ENCODE assay signal across 9 mouse cellular contexts in genomic region chr16:31606389-31607177, GRCm38 (mm10). TPM values are rescaled to one million over a fixed set of nuclear protein-coding genes. Genes with fewer than 3 reads are reported as not detected.
DNase-seq lines count a peak whose midpoint lies in the region; ATAC-seq lines count a peak whose summit lies in the region.
"Had no signal": no experiment of that assay in that cellular context is flagged by ENCODE, and none has a peak within 500 bp of the region (broad histone marks: within the 10 kb centered on the region; RNA-seq: fewer than 3 reads in every experiment).

No protein-coding gene starts in this region.

- no peaks in the 10 kb centered on the region for H3K36me3 ChIP-seq in forebrain, embryonic 10.5 days (replicated peaks)
- H3K36me3 ChIP-seq in forebrain, embryonic 16.5 days (ENCODE audit: control insufficient read depth, insufficient read depth): no peaks in the 10 kb centered on the region
- no peaks in the 10 kb centered on the region for H3K36me3 ChIP-seq in embryonic facial prominence, embryonic 10.5 days (replicated peaks)
- no peaks in the 10 kb centered on the region for H3K36me3 ChIP-seq in heart, embryonic 12.5 days
- H3K36me3 ChIP-seq in liver, embryonic 16.5 days (ENCODE audit: control insufficient read depth, insufficient read depth): no peaks in the 10 kb centered on the region

- no peaks in the 10 kb centered on the region for H3K9me3 ChIP-seq in forebrain, embryonic 10.5 days
- no peaks in the 10 kb centered on the region for H3K9me3 ChIP-seq in forebrain, embryonic 16.5 days (ENCODE audit: control insufficient read depth, low read length)
- no peaks in the 10 kb centered on the region for H3K9me3 ChIP-seq in embryonic facial prominence, embryonic 10.5 days
- no peaks in the 10 kb centered on the region for H3K9me3 ChIP-seq in heart, embryonic 12.5 days (replicated peaks)
- no peaks in the 10 kb centered on the region for H3K9me3 ChIP-seq in liver, embryonic 16.5 days (replicated peaks; ENCODE audit: control insufficient read depth, low read length)

- H3K9ac ChIP-seq in forebrain, embryonic 16.5 days (replicated peaks; ENCODE audit: low read depth, low read length): no peak overlapping the region
- no peak overlapping the region for H3K9ac ChIP-seq in heart, embryonic 12.5 days
- no peak overlapping the region; the same call in 1 of the 2 replicates for H3K9ac ChIP-seq in liver, embryonic 16.5 days (ENCODE audit: low read depth, low read length)

- no peak overlapping the region for H3K4me2 ChIP-seq in forebrain, embryonic 16.5 days (ENCODE audit: low read length)
- H3K4me2 ChIP-seq in heart, embryonic 12.5 days: no peak overlapping the region
- H3K4me2 ChIP-seq in liver, embryonic 16.5 days (ENCODE audit: low read depth, low read length): peak overlapping the region; percentile 35

- no peaks in the 10 kb centered on the region for H3K27me3 ChIP-seq in forebrain, embryonic 10.5 days (ENCODE audit: poor library complexity, severe bottlenecking)
- no peaks in the 10 kb centered on the region for H3K27me3 ChIP-seq in forebrain, embryonic 16.5 days (replicated peaks; ENCODE audit: control insufficient read depth, insufficient read depth, low read length)
- H3K27me3 ChIP-seq in embryonic facial prominence, embryonic 10.5 days (replicated peaks; ENCODE audit: low read depth, poor library complexity, severe bottlenecking): no peaks in the 10 kb centered on the region
- no peaks in the 10 kb centered on the region for H3K27me3 ChIP-seq in heart, embryonic 12.5 days (replicated peaks)
- no peaks in the 10 kb centered on the region for H3K27me3 ChIP-seq in liver, embryonic 16.5 days (ENCODE audit: control insufficient read depth, insufficient read depth, low read depth, low read length)

- no peak for ATAC-seq in forebrain, embryonic 16.5 days
- ATAC-seq in heart, embryonic 12.5 days (ENCODE audit: insufficient number of reproducible peaks, low FRiP score): peak; percentile 84
- peak; percentile 70 for ATAC-seq in liver, embryonic 16.5 days (ENCODE audit: low read depth)
- no peak for ATAC-seq in activated CD4-positive, CD25-positive, alpha-beta regulatory T cell, adult 4 months

- no peak for DNase-seq in forebrain, embryonic 10.5 days (ENCODE audit: extremely low spot score, low spot score)
- no peak for DNase-seq in embryonic facial prominence, embryonic 10.5 days (ENCODE audit: low spot score)
- no peak for DNase-seq in right cerebral cortex, postnatal 14 days
- no peak for DNase-seq in spleen, adult 12 weeks (ENCODE audit: low spot score)

- H3K4me1 ChIP-seq in forebrain, embryonic 10.5 days: peaks cover 4% of the 10 kb centered on the region; the same call in 1 of the 2 replicates
- no peaks in the 10 kb centered on the region for H3K4me1 ChIP-seq in forebrain, embryonic 16.5 days (replicated peaks; ENCODE audit: control insufficient read depth, insufficient read depth, low read length)
- H3K4me1 ChIP-seq in embryonic facial prominence, embryonic 10.5 days: peaks cover 12% of the 10 kb centered on the region; the same call in 1 of the 2 replicates
- peaks cover 14% of the 10 kb centered on the region for H3K4me1 ChIP-seq in heart, embryonic 12.5 days (replicated peaks)
- H3K4me1 ChIP-seq in liver, embryonic 16.5 days (ENCODE audit: control insufficient read depth, low read depth, low read length): peaks cover 32% of the 10 kb centered on the region

- H3K27ac ChIP-seq in forebrain, embryonic 10.5 days: peak overlapping the region; percentile 51
- no peak overlapping the region for H3K27ac ChIP-seq in forebrain, embryonic 16.5 days (ENCODE audit: low read length)
- peak overlapping the region; percentile 58 for H3K27ac ChIP-seq in embryonic facial prominence, embryonic 10.5 days (replicated peaks)
- peak overlapping the region; percentile 69 for H3K27ac ChIP-seq in heart, embryonic 12.5 days (ENCODE audit: poor library complexity, severe bottlenecking)
- H3K27ac ChIP-seq in liver, embryonic 16.5 days (ENCODE audit: low read length): peak overlapping the region; percentile 46; the same call in 1 of the 2 replicates

- 85% methylated on average over 11 of the region's 11 CpGs for WGBS in forebrain, embryonic 10.5 days
- WGBS in forebrain, embryonic 16.5 days: 81% methylated on average over 11 of the region's 11 CpGs
- 83% methylated on average over 11 of the region's 11 CpGs for WGBS in embryonic facial prominence, embryonic 10.5 days
- 61% methylated on average over 11 of the region's 11 CpGs for WGBS in heart, embryonic 12.5 days
- WGBS in liver, embryonic 16.5 days (ENCODE audit: insufficient replicate concordance): 50% methylated on average over 11 of the region's 11 CpGs

- H3K4me3 ChIP-seq in forebrain, embryonic 10.5 days: no peak overlapping the region
- no peak overlapping the region for H3K4me3 ChIP-seq in forebrain, embryonic 16.5 days (replicated peaks; ENCODE audit: low read length)
- H3K4me3 ChIP-seq in embryonic facial prominence, embryonic 10.5 days: no peak overlapping the region
- H3K4me3 ChIP-seq in heart, embryonic 12.5 days: no peak overlapping the region
- H3K4me3 ChIP-seq in liver, embryonic 16.5 days (ENCODE audit: low read depth, low read length): no peak overlapping the region
- H3K4me3 ChIP-seq: erythroblast, embryonic 14.5 days had no signal

RNA-seq across cellular contexts. Expression of gene Dlg1, which starts 56.7 kb away (rescaled TPM):
- 30.9 TPM in 2 replicates for polyA plus RNA-seq in forebrain, embryonic 10.5 days (2016; fragmentation: Nextera tagmentation; extraction: Ambion mirVana)
- 20.6 and 21.9 TPM in 2 replicates for polyA plus RNA-seq in forebrain, embryonic 16.5 days (2015; fragmentation: Nextera tagmentation; extraction: Ambion mirVana)
- 27.5 and 27.7 TPM in 2 replicates for polyA plus RNA-seq in embryonic facial prominence, embryonic 10.5 days (2016; fragmentation: Nextera tagmentation; extraction: Ambion mirVana)
- 21.9 and 24.4 TPM in 2 replicates for polyA plus RNA-seq in heart, embryonic 12.5 days (2016; fragmentation: Nextera tagmentation; extraction: Ambion mirVana)
- polyA plus RNA-seq in liver, embryonic 16.5 days (2015; fragmentation: Nextera tagmentation; extraction: Ambion mirVana): 6.4 and 6.7 TPM in 2 replicates
- 10 to 100 TPM; 20.6 to 29.1 TPM for polyA plus RNA-seq in activated CD4-positive, CD25-positive, alpha-beta regulatory T cell, adult 4 months (2017; shearing (Covaris generic))

Comparison
In these comparisons a context has a peak if more than half of its experiments do, and no peak if none do; other contexts are left out.
1. ATAC-seq: peak in heart, embryonic 12.5 days (single experiment) and liver, embryonic 16.5 days (single experiment); none in forebrain, embryonic 16.5 days (single experiment) and activated CD4-positive, CD25-positive, alpha-beta regulatory T cell, adult 4 months (single experiment).